Mouse (Mus musculus): ENCODE data around the gene Fkbp10. TPM values are rescaled to one million over a fixed set of nuclear protein-coding genes. Genes with fewer than 3 reads are reported as not detected.

Fkbp10 gene
- polyA plus RNA-seq, 1 experiment, result 14.9 TPM

DNA sequence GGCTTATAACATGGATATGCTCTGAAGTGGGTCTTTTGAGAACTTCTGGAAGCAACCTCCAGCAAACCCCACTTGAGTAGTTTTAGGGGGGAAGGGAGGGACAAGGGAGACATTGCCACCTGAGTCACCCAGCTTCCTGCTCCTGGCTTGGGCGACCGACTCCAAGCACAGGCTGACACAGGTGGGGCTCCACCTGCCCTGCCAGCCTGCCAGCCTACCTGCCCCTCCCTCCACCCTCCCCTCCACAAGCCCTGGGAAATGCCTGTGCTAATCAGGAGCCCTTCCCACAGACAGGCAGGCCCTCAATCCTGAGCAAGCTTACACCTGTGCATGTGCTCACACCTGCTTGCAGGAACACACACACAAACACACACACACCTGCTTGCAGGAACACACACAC lies 12.8 kb upstream of the Fkbp10 start:
- TF ChIP-seq CTCF (IDR thresholded peaks at IDR 0.05; ENCODE audit: extremely low read depth, insufficient read depth, insufficient read length, insufficient replicate concordance) (no peak), POLR2A (IDR thresholded peaks at IDR 0.05; ENCODE audit: low read depth, low read length) (no peak)
- Histone ChIP-seq H3K27ac (ENCODE audit: insufficient read depth, low read length) (no peak overlapping the region), H3K4me3 (ENCODE audit: extremely low read depth, insufficient read depth, insufficient read length) (no peak overlapping the region), H3K36me3 (ENCODE audit: control insufficient read depth, insufficient read depth, low read length) (no peaks in the 10 kb centered on the region), H3K4me1 (ENCODE audit: control insufficient read depth, insufficient read depth, insufficient read length) (no peaks in the 10 kb centered on the region; the same call in 1 of the 2 replicates), H3K27me3 (ENCODE audit: control insufficient read depth, insufficient read depth, low read length) (no peaks in the 10 kb centered on the region)
- DNase-seq (ENCODE audit: low read depth in 1 of 2, low spot score in 2 of 2), result no peak
- 83% methylated on average over 2 of the region's 2 CpGs for WGBS

DNA sequence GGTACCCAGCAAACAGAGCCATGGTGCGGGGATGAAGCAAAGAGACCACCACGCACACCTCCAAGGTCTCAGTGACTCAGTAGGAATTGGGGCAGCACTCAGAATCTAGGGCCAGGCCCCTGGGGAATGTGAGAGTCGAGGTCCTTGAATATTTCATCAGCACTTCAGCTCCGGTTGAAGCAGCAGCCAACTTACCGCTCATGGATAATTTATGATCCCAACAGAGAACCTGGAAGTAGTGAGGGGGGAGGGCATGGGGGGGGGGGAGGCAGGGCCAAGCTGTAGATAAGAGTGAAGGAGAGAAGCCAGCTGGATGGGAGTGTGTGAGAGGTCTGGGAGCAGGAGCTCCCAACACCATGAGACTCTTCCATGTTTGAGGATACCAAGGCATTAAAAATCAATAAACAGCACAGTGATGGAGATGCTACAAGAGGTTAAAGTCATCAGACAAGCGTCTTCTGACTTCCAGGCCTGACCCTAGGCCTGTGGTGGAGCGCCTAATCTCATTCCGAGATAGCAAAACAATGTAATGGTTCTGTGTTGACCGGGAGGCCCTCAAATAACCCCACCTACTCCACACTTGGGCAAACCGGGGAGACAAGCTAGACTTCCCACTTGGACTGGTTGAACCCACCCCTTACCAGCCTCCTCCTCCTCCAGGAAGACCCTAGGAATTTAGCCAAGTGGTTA lies 11.9 kb upstream of the Fkbp10 start:
- TF ChIP-seq POLR2A (IDR thresholded peaks at IDR 0.05; ENCODE audit: low read depth, low read length) (no peak), CTCF (IDR thresholded peaks at IDR 0.05; ENCODE audit: extremely low read depth, insufficient read depth, insufficient read length, insufficient replicate concordance) (no peak)
- H3K27me3 ChIP-seq (ENCODE audit: control insufficient read depth, insufficient read depth, low read length), result no peaks in the 10 kb centered on the region
- H3K36me3 ChIP-seq (ENCODE audit: control insufficient read depth, insufficient read depth, low read length), result no peaks in the 10 kb centered on the region
- no peak for DNase-seq (ENCODE audit: low read depth in 1 of 2, low spot score in 2 of 2)
- no peak overlapping the region for H3K4me3 ChIP-seq (ENCODE audit: extremely low read depth, insufficient read depth, insufficient read length)
- WGBS, result 80% methylated on average over 10 of the region's 10 CpGs
- H3K27ac ChIP-seq (ENCODE audit: insufficient read depth, low read length), result no peak overlapping the region
- no peaks in the 10 kb centered on the region; the same call in 1 of the 2 replicates for H3K4me1 ChIP-seq (ENCODE audit: control insufficient read depth, insufficient read depth, insufficient read length)

DNA sequence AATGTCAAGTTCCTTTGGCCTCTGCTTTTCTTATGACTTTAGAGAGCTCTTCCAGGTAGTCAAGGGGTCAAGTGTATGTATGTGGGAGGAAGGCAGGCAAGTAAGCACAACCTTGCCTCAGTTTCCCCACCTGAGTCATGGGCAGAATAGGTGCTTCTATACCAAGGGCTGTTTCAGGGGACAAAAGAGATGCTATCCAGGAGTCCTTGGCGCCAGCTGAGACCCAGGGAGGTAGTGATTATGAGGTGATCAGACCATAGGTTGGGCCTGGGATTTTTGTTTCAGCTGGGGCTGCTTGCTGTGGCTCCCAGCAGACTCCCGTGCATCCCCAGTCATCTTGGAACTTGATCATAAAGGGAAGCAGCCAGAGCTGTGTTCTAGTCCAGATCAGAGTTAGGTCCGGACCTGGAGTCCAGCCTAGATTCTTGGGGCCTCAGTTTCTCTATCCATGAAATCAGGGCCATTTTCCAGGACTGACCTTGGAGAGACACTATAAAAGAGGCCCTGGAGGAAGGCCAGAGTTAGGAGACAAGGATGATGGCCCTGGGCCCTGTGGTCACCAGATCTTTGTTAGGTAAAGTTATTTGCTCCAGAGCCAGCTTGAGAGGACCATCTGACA lies 10.9 kb upstream of the Fkbp10 start:
- H3K27me3 ChIP-seq (ENCODE audit: control insufficient read depth, insufficient read depth, low read length), result no peaks in the 10 kb centered on the region
- no peak overlapping the region for H3K4me3 ChIP-seq (ENCODE audit: extremely low read depth, insufficient read depth, insufficient read length)
- 82% methylated on average over 3 of the region's 3 CpGs for WGBS
- no peak for DNase-seq (ENCODE audit: low read depth in 1 of 2, low spot score in 2 of 2)
- no peak for TF ChIP-seq CTCF (IDR thresholded peaks at IDR 0.05; ENCODE audit: extremely low read depth, insufficient read depth, insufficient read length, insufficient replicate concordance)
- TF ChIP-seq POLR2A (IDR thresholded peaks at IDR 0.05; ENCODE audit: low read depth, low read length), result no peak
- H3K4me1 ChIP-seq (ENCODE audit: control insufficient read depth, insufficient read depth, insufficient read length), result no peaks in the 10 kb centered on the region; the same call in 1 of the 2 replicates
- H3K27ac ChIP-seq (ENCODE audit: insufficient read depth, low read length), result no peak overlapping the region
- H3K36me3 ChIP-seq (ENCODE audit: control insufficient read depth, insufficient read depth, low read length), result no peaks in the 10 kb centered on the region

DNA sequence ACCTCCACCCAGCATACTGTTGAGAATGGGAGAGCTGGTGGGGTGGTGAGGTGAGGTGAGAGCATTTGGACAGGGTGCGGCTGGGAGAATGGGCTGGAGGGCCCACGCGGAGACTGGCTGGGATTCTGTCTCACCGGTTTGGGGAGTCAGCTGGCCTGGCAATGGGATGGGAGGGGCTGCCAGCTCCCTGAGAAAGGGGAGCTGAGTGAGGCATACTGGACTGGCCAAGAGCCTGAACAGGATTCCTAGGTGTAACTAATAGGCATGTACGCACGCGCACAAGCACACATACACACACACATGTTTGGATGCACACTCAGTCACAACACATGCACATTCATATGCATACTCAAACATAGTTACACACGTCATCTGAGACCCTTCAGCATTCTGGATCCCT lies 9.2 kb upstream of the Fkbp10 start:
- TF ChIP-seq CTCF (IDR thresholded peaks at IDR 0.05; ENCODE audit: extremely low read depth, insufficient read depth, insufficient read length, insufficient replicate concordance) (no peak), POLR2A (IDR thresholded peaks at IDR 0.05; ENCODE audit: low read depth, low read length) (no peak)
- H3K4me1 ChIP-seq (ENCODE audit: control insufficient read depth, insufficient read depth, insufficient read length), result no peaks in the 10 kb centered on the region
- H3K4me3 ChIP-seq (ENCODE audit: extremely low read depth, insufficient read depth, insufficient read length), result no peak overlapping the region
- DNase-seq (ENCODE audit: low read depth in 1 of 2, low spot score in 2 of 2), result no peak
- no peak overlapping the region for H3K27ac ChIP-seq (ENCODE audit: insufficient read depth, low read length)
- no peaks in the 10 kb centered on the region for H3K27me3 ChIP-seq (ENCODE audit: control insufficient read depth, insufficient read depth, low read length)
- H3K36me3 ChIP-seq (ENCODE audit: control insufficient read depth, insufficient read depth, low read length), result no peaks in the 10 kb centered on the region
- 96% methylated on average over 8 of the region's 8 CpGs for WGBS

DNA sequence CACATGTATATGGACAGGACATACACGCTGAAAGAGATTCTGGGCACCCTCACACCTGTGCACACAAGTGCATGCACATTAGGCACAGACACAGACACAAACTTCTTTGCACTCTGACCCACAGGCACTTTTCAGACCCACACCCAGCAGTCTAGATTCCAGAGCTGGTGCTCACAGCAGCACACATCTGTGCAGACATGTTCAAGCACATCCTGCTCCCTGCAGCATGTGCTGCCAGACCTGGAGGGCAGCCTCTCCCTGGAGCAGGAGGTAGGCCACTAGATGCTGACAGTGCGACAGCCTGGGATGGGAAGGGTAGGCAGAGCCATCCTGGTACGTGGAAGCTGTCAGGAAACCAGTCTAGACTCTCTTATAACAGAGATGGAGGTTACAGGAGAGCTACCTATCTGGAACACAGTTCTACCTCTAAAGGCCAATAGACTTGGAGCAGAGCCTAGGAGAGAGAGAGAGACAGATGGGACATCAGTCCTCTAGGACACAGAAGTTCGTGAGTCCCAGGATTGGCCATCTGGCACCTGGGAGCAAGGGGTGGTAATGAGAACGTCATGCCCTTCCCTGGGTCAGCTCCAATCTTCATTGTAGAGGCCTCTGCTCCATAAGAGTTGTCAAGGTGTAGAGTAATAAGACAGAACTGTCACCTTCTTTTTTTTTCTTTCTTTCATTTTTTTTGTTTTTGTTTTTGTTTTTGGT lies 8.3 kb upstream of the Fkbp10 start:
- 92% methylated on average over 5 of the region's 5 CpGs for WGBS
- no peaks in the 10 kb centered on the region for H3K4me1 ChIP-seq (ENCODE audit: control insufficient read depth, insufficient read depth, insufficient read length)
- no peak for TF ChIP-seq CTCF (IDR thresholded peaks at IDR 0.05; ENCODE audit: extremely low read depth, insufficient read depth, insufficient read length, insufficient replicate concordance)
- no peak for TF ChIP-seq POLR2A (IDR thresholded peaks at IDR 0.05; ENCODE audit: low read depth, low read length)
- H3K36me3 ChIP-seq (ENCODE audit: control insufficient read depth, insufficient read depth, low read length), result no peaks in the 10 kb centered on the region
- no peaks in the 10 kb centered on the region for H3K27me3 ChIP-seq (ENCODE audit: control insufficient read depth, insufficient read depth, low read length)
- no peak for DNase-seq (ENCODE audit: low read depth in 1 of 2, low spot score in 2 of 2)
- H3K4me3 ChIP-seq (ENCODE audit: extremely low read depth, insufficient read depth, insufficient read length), result no peak overlapping the region
- no peak overlapping the region for H3K27ac ChIP-seq (ENCODE audit: insufficient read depth, low read length)

DNA sequence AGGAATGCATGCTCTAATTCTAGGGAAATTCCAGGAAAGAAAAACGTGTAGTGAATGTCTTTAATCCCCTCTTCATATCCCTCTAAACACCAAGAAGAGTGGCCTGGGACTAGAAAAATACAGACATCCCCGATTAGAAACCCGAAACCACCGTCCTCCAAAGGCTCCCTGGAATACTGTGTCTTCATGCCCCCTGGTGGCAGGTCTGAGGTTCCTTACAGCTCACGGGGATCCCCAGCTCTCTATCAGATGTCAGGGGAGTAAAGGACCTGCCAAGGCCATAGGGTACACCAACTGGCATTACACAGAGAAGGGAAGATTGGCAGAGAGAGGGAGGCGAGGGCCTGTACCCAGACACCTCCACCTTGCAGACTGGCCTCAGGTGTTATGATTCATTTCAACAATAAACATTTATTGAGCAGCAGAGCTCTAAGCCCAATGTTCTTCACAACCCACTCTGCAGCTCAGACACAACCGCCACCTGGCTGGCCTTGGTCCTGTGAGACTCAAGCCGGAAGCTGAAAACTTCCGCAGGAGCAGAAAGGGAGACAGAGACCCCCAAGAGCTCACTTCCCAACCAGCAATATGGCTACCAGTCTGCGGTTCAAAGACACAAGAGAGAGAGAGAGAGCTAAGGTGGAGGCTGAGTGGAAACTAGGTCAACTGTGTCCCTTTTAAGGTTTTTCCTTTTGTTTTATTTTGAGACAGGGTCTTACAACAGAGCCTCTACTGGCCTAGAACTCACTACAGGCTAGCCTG lies 7.2 kb upstream of the Fkbp10 start:
- 42% methylated on average over 10 of the region's 10 CpGs for WGBS
- Histone ChIP-seq H3K4me3 (ENCODE audit: extremely low read depth, insufficient read depth, insufficient read length) (no peak overlapping the region), H3K4me1 (ENCODE audit: control insufficient read depth, insufficient read depth, insufficient read length) (no peaks in the 10 kb centered on the region), H3K27me3 (ENCODE audit: control insufficient read depth, insufficient read depth, low read length) (no peaks in the 10 kb centered on the region), H3K36me3 (ENCODE audit: control insufficient read depth, insufficient read depth, low read length) (no peaks in the 10 kb centered on the region), H3K27ac (ENCODE audit: insufficient read depth, low read length) (no peak overlapping the region)
- DNase-seq (ENCODE audit: low read depth in 1 of 2, low spot score in 2 of 2), result peak in 1 of 2 experiments; percentile 52
- TF ChIP-seq POLR2A (IDR thresholded peaks at IDR 0.05; ENCODE audit: low read depth, low read length), result no peak
- peak; percentile 56; the same call in 1 of the 2 replicates for TF ChIP-seq CTCF (IDR thresholded peaks at IDR 0.05; ENCODE audit: extremely low read depth, insufficient read depth, insufficient read length, insufficient replicate concordance)

All from spleen, adult 2 months (tissue).